26 mouse cellular contexts compared by ENCODE assay signal in the genomic region with DNA sequence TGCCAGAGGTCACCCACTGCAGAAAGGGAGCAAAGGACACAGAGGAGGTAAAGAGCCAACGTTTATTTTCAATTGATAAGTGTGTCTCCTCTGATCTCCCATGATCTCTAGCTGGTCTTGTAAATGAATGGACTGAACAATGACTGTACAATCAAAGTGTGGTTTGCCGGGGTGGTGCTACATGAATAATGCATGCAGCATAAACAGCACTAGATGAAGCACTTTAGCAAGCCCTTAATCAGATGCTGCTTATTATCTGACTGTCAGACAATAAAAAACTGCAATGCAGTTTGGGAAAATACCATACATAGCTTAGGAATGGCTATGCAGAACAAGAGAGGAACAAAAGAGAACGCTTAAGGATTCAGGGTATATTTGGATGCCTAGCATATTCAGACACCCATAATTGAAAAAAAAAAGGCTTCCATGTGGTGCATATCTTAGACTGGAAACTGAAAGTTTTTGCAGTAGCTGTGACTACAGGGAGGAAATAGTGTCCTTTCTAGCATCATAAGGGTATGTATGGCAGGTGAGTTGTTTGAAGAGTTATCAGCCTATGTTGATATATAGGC. TPM values are rescaled to one million over a fixed set of nuclear protein-coding genes. Genes with fewer than 3 reads are reported as not detected.
A peak's percentile ranks its signal among the peaks of the same experiment; 100 is the strongest.
DNase-seq lines count a peak whose midpoint lies in the region; ATAC-seq lines count a peak whose summit lies in the region.
"Had no signal": no experiment of that assay in that cellular context is flagged by ENCODE, and none has a peak within 500 bp of the region (broad histone marks: within the 10 kb centered on the region; RNA-seq: fewer than 3 reads in every experiment).

No protein-coding gene starts in this region.

- no peak for DNase-seq in forebrain, embryonic 11.5 days (ENCODE audit: low spot score)
- DNase-seq in forebrain, embryonic 10.5 days (ENCODE audit: extremely low spot score, low spot score): no peak
- peak; percentile 10 for DNase-seq in neural tube, embryonic 11.5 days (ENCODE audit: low spot score)
- DNase-seq in left cerebral cortex, postnatal 10 days (ENCODE audit: extremely low spot score in 1 of 2, low spot score in 2 of 2): no peak
- no peak for DNase-seq in retina, postnatal 1 day
- DNase-seq in adrenal gland, postnatal 14 days: no peak
- DNase-seq: cerebellum, adult 11 months; cerebellum, postnatal 25 days; heart, postnatal 14 days; kidney, postnatal 4 days; lung, adult 18-20 months; right cerebral cortex, adult 18-20 months had no signal

- no peak overlapping the region for H3K9ac ChIP-seq in forebrain, embryonic 11.5 days (ENCODE audit: low read length)
- H3K9ac ChIP-seq in neural tube, embryonic 11.5 days (ENCODE audit: low read length): no peak overlapping the region
- no peak overlapping the region for H3K9ac ChIP-seq in neural tube, embryonic 15.5 days (replicated peaks)
- H3K9ac ChIP-seq in midbrain, embryonic 13.5 days (replicated peaks): no peak overlapping the region
- H3K9ac ChIP-seq: embryonic facial prominence, embryonic 12.5 days; limb, embryonic 15.5 days had no signal

- peak; percentile 77 for ATAC-seq in forebrain, embryonic 11.5 days (replicated peaks; ENCODE audit: low FRiP score)
- 0 out of 2 replicates have a peak, but pooled peaks have one; percentile 67 for ATAC-seq in neural tube, embryonic 11.5 days (ENCODE audit: insufficient read depth, low FRiP score, low TSS enrichment)
- ATAC-seq in neural tube, embryonic 15.5 days (ENCODE audit: low FRiP score): no peak
- ATAC-seq in midbrain, embryonic 13.5 days: peak; percentile 89

- no peaks in the 10 kb centered on the region for H3K27me3 ChIP-seq in forebrain, embryonic 11.5 days (ENCODE audit: control insufficient read depth, insufficient read depth, low read length)
- H3K27me3 ChIP-seq in forebrain, embryonic 10.5 days (ENCODE audit: poor library complexity, severe bottlenecking): no peaks in the 10 kb centered on the region
- no peaks in the 10 kb centered on the region for H3K27me3 ChIP-seq in neural tube, embryonic 11.5 days (ENCODE audit: control insufficient read depth, insufficient read depth, low read length)
- H3K27me3 ChIP-seq in neural tube, embryonic 15.5 days (replicated peaks): no peaks in the 10 kb centered on the region
- no peaks in the 10 kb centered on the region for H3K27me3 ChIP-seq in midbrain, embryonic 13.5 days
- H3K27me3 ChIP-seq: embryonic facial prominence, embryonic 12.5 days; limb, embryonic 15.5 days had no signal

- intact Hi-C loops in left cerebral cortex, postnatal 10 days (cut with DNase I): no loop called here

- 52% methylated on average over 3 of the region's 3 CpGs for WGBS in forebrain, embryonic 11.5 days
- WGBS in forebrain, embryonic 10.5 days: 73% methylated on average over 3 of the region's 3 CpGs
- WGBS in neural tube, embryonic 11.5 days: 47% methylated on average over 3 of the region's 3 CpGs
- 32% methylated on average over 3 of the region's 3 CpGs for WGBS in neural tube, embryonic 15.5 days
- 15% methylated on average over 3 of the region's 3 CpGs for WGBS in midbrain, embryonic 13.5 days

- no peak overlapping the region for H3K4me3 ChIP-seq in forebrain, embryonic 11.5 days (ENCODE audit: low read depth, low read length)
- no peak overlapping the region for H3K4me3 ChIP-seq in forebrain, embryonic 10.5 days
- no peak overlapping the region for H3K4me3 ChIP-seq in neural tube, embryonic 11.5 days (ENCODE audit: low read depth, low read length)
- no peak overlapping the region for H3K4me3 ChIP-seq in neural tube, embryonic 15.5 days (replicated peaks)
- H3K4me3 ChIP-seq in midbrain, embryonic 13.5 days (replicated peaks): no peak overlapping the region
- H3K4me3 ChIP-seq: embryonic facial prominence, embryonic 12.5 days; limb, embryonic 15.5 days had no signal

- H3K36me3 ChIP-seq in forebrain, embryonic 11.5 days (ENCODE audit: control insufficient read depth, insufficient read depth, low read length): no peaks in the 10 kb centered on the region
- H3K36me3 ChIP-seq in forebrain, embryonic 10.5 days (replicated peaks): no peaks in the 10 kb centered on the region
- H3K36me3 ChIP-seq in neural tube, embryonic 11.5 days (ENCODE audit: control insufficient read depth, insufficient read depth, low read length): no peaks in the 10 kb centered on the region
- no peaks in the 10 kb centered on the region for H3K36me3 ChIP-seq in neural tube, embryonic 15.5 days
- H3K36me3 ChIP-seq in midbrain, embryonic 13.5 days: no peaks in the 10 kb centered on the region
- H3K36me3 ChIP-seq: embryonic facial prominence, embryonic 12.5 days; limb, embryonic 15.5 days had no signal

- no peaks in the 10 kb centered on the region for H3K4me1 ChIP-seq in forebrain, embryonic 11.5 days (replicated peaks; ENCODE audit: control insufficient read depth, insufficient read depth, low read length)
- H3K4me1 ChIP-seq in forebrain, embryonic 10.5 days: 0 out of 2 replicates have a peak, but pooled peaks cover 4% of the 10 kb centered on the region
- H3K4me1 ChIP-seq in neural tube, embryonic 11.5 days (ENCODE audit: control insufficient read depth, insufficient read depth, low read length): no peaks in the 10 kb centered on the region
- H3K4me1 ChIP-seq in neural tube, embryonic 15.5 days: no peaks in the 10 kb centered on the region
- peaks cover 10% of the 10 kb centered on the region for H3K4me1 ChIP-seq in midbrain, embryonic 13.5 days (replicated peaks)
- H3K4me1 ChIP-seq: embryonic facial prominence, embryonic 12.5 days; limb, embryonic 15.5 days had no signal

- H3K27ac ChIP-seq in forebrain, embryonic 11.5 days (ENCODE audit: low read depth, low read length): no peak overlapping the region
- no peak overlapping the region for H3K27ac ChIP-seq in forebrain, embryonic 10.5 days
- H3K27ac ChIP-seq in neural tube, embryonic 11.5 days (ENCODE audit: low read depth, low read length): no peak overlapping the region
- H3K27ac ChIP-seq in neural tube, embryonic 15.5 days (replicated peaks): no peak overlapping the region
- H3K27ac ChIP-seq in midbrain, embryonic 13.5 days: no peak overlapping the region
- H3K27ac ChIP-seq: embryonic facial prominence, embryonic 12.5 days; limb, embryonic 15.5 days had no signal

- no peak overlapping the region for H3K4me2 ChIP-seq in forebrain, embryonic 11.5 days (ENCODE audit: low read depth, low read length, severe bottlenecking)
- H3K4me2 ChIP-seq in neural tube, embryonic 11.5 days (ENCODE audit: low read depth): no peak overlapping the region
- no peak overlapping the region for H3K4me2 ChIP-seq in neural tube, embryonic 15.5 days
- no peak overlapping the region for H3K4me2 ChIP-seq in midbrain, embryonic 13.5 days (replicated peaks)
- H3K4me2 ChIP-seq: embryonic facial prominence, embryonic 12.5 days; heart, embryonic 11.5 days; limb, embryonic 15.5 days had no signal

- no peaks in the 10 kb centered on the region for H3K9me3 ChIP-seq in forebrain, embryonic 11.5 days (ENCODE audit: control insufficient read depth, low read length)
- H3K9me3 ChIP-seq in forebrain, embryonic 10.5 days: no peaks in the 10 kb centered on the region
- no peaks in the 10 kb centered on the region for H3K9me3 ChIP-seq in neural tube, embryonic 11.5 days (ENCODE audit: control insufficient read depth, low read length)
- no peaks in the 10 kb centered on the region for H3K9me3 ChIP-seq in neural tube, embryonic 15.5 days (replicated peaks)
- H3K9me3 ChIP-seq in midbrain, embryonic 13.5 days: no peaks in the 10 kb centered on the region
- H3K9me3 ChIP-seq: embryonic facial prominence, embryonic 12.5 days; limb, embryonic 15.5 days had no signal

RNA-seq across cellular contexts. Expression of a gene that starts 30.1 kb away (rescaled TPM):
- 0.09 TPM in 1 of 2 replicates, not detected in the other for polyA plus RNA-seq in forebrain, embryonic 11.5 days (2014; fragmentation: Nextera tagmentation; extraction: Ambion mirVana)
- 0.04 TPM in 1 of 2 replicates, not detected in the other for polyA plus RNA-seq in forebrain, embryonic 10.5 days (2016; fragmentation: Nextera tagmentation; extraction: Ambion mirVana)
- 0.08 and 0.13 TPM in 2 replicates for polyA plus RNA-seq in neural tube, embryonic 11.5 days (2014; fragmentation: Nextera tagmentation; extraction: Ambion mirVana)
- polyA plus RNA-seq in neural tube, embryonic 15.5 days (2015; fragmentation: Nextera tagmentation; extraction: Ambion mirVana): 4.3 and 5.0 TPM in 2 replicates
- polyA plus RNA-seq in midbrain, embryonic 13.5 days (2015; fragmentation: Nextera tagmentation; extraction: Ambion mirVana): 1.8 and 2.0 TPM in 2 replicates
- 1 to 10 TPM; 8.2 to 8.9 TPM for total RNA-seq in left cerebral cortex, postnatal 10 days (2021)
- not detected in 2 replicates for total RNA-seq in adrenal gland, postnatal 14 days (2021)
- total RNA-seq: gastrocnemius, adult 18-20 months; heart, postnatal 14 days; MEL had no signal
- polyA plus RNA-seq: embryonic facial prominence, embryonic 12.5 days; gonadal fat pad, adult 2 months; heart, embryonic 11.5 days; intestine, embryonic 14.5 days; limb, embryonic 15.5 days; stomach, embryonic 14.5 days; thymus, postnatal 0 days had no signal

RNA-seq across cellular contexts. Expression of a gene that starts 57.5 kb away (rescaled TPM):
- polyA plus RNA-seq in forebrain, embryonic 11.5 days (2014; fragmentation: Nextera tagmentation; extraction: Ambion mirVana): not detected in 2 replicates
- not detected in 2 replicates for polyA plus RNA-seq in forebrain, embryonic 10.5 days (2016; fragmentation: Nextera tagmentation; extraction: Ambion mirVana)
- not detected in 2 replicates for polyA plus RNA-seq in neural tube, embryonic 11.5 days (2014; fragmentation: Nextera tagmentation; extraction: Ambion mirVana)
- not detected in 2 replicates for polyA plus RNA-seq in neural tube, embryonic 15.5 days (2015; fragmentation: Nextera tagmentation; extraction: Ambion mirVana)
- not detected in 2 replicates for polyA plus RNA-seq in midbrain, embryonic 13.5 days (2015; fragmentation: Nextera tagmentation; extraction: Ambion mirVana)
- not detected for total RNA-seq in left cerebral cortex, postnatal 10 days (2021)
- not detected in 2 replicates for total RNA-seq in adrenal gland, postnatal 14 days (2021)
- total RNA-seq: gastrocnemius, adult 18-20 months; heart, postnatal 14 days; layer of hippocampus, postnatal 10 days; left cerebral cortex, postnatal 25 days; MEL had no signal
- polyA plus RNA-seq: embryonic facial prominence, embryonic 12.5 days; gonadal fat pad, adult 2 months; heart, embryonic 11.5 days; intestine, embryonic 14.5 days; kidney, embryonic 14.5 days; limb, embryonic 15.5 days; stomach, embryonic 14.5 days; thymus, postnatal 0 days had no signal
